ENCODE assay signal across 8 mouse cellular contexts in genomic region chr17:27716804-27717203, GRCm38 (mm10). TPM values are rescaled to one million over a fixed set of nuclear protein-coding genes. Genes with fewer than 3 reads are reported as not detected.
DNase-seq lines count a peak whose midpoint lies in the region; ATAC-seq lines count a peak whose summit lies in the region.

No protein-coding gene starts in this region.

- no peak for ATAC-seq in heart, embryonic 16.5 days (replicated peaks; ENCODE audit: extremely low read depth, insufficient read depth, low FRiP score)
- peak; percentile 70; the same call in 1 of the 2 replicates for ATAC-seq in forebrain, embryonic 15.5 days (replicated peaks)
- ATAC-seq in megakaryocyte-erythroid progenitor cell, adult 5-6 weeks (replicated peaks; ENCODE audit: low FRiP score, low TSS enrichment, poor library complexity, severe bottlenecking) = 0 out of 2 replicates have a peak, but pooled peaks have one; percentile 40

- H3K4me1 ChIP-seq in heart, embryonic 16.5 days (ENCODE audit: control insufficient read depth, insufficient read depth, low read length) = 0 out of 2 replicates have a peak, but pooled peaks cover 4% of the 10 kb centered on the region
- H3K4me1 ChIP-seq in forebrain, embryonic 15.5 days = peaks cover 10% of the 10 kb centered on the region; the same call in 1 of the 2 replicates

- 5% methylated on average over 16 of the region's 16 CpGs for WGBS in heart, embryonic 16.5 days
- WGBS in forebrain, embryonic 15.5 days = 3% methylated on average over 16 of the region's 16 CpGs

- H3K27me3 ChIP-seq in heart, embryonic 16.5 days (ENCODE audit: control insufficient read depth, insufficient read depth, low read length) = peaks cover 12% of the 10 kb centered on the region
- H3K27me3 ChIP-seq in forebrain, embryonic 15.5 days = 0 out of 2 replicates have a peak, but pooled peaks cover 4% of the 10 kb centered on the region

- no peak overlapping the region for H3K9ac ChIP-seq in heart, embryonic 16.5 days (ENCODE audit: low read length)
- no peak overlapping the region for H3K9ac ChIP-seq in forebrain, embryonic 15.5 days (replicated peaks)

- H3K36me3 ChIP-seq in heart, embryonic 16.5 days (ENCODE audit: control insufficient read depth, insufficient read depth) = no peaks in the 10 kb centered on the region
- H3K36me3 ChIP-seq in forebrain, embryonic 15.5 days = no peaks in the 10 kb centered on the region

- DNase-seq in heart, adult 11 months = no peak
- peak; percentile 71 to 74 for DNase-seq in kidney, postnatal 25 days
- DNase-seq in spleen, postnatal 10 days (ENCODE audit: low spot score in 2 of 2) = no peak
- DNase-seq in left cerebral cortex, adult 9 months (ENCODE audit: low spot score in 2 of 2) = no peak
- DNase-seq in left cerebral cortex, postnatal 14 days (ENCODE audit: low spot score in 2 of 2) = no peak

- no peak overlapping the region for H3K27ac ChIP-seq in heart, embryonic 16.5 days (ENCODE audit: low read length)
- H3K27ac ChIP-seq in forebrain, embryonic 15.5 days (replicated peaks) = no peak overlapping the region

- H3K4me2 ChIP-seq in heart, embryonic 16.5 days (ENCODE audit: low read depth, low read length) = peak overlapping the region; percentile 52
- peak overlapping the region; percentile 31 for H3K4me2 ChIP-seq in forebrain, embryonic 15.5 days (replicated peaks)

- peak overlapping the region; percentile 31 for H3K4me3 ChIP-seq in heart, embryonic 16.5 days (ENCODE audit: low read length)
- peak overlapping the region; percentile 17 for H3K4me3 ChIP-seq in forebrain, embryonic 15.5 days

- H3K9me3 ChIP-seq in heart, embryonic 16.5 days (replicated peaks; ENCODE audit: control insufficient read depth, low read length) = no peaks in the 10 kb centered on the region
- no peaks in the 10 kb centered on the region for H3K9me3 ChIP-seq in forebrain, embryonic 15.5 days

- intact Hi-C loops in left cerebral cortex, postnatal 14 days (cut with DNase I) = loop anchor here (5.0 kb wide), 1 partner anchor 45 kb away; no protein-coding TSS in a partner anchor

RNA-seq across cellular contexts. Expression of gene Spdef, which starts 12.0 kb away (rescaled TPM):
- 0.39 and 0.61 TPM in 2 replicates for polyA plus RNA-seq in heart, embryonic 16.5 days (2015; fragmentation: Nextera tagmentation; extraction: Ambion mirVana)
- 0.49 and 0.51 TPM in 2 replicates for polyA plus RNA-seq in forebrain, embryonic 15.5 days (2015; fragmentation: Nextera tagmentation; extraction: Ambion mirVana)
- not detected in 2 replicates for total RNA-seq in megakaryocyte-erythroid progenitor cell, adult 5-6 weeks (2014; fragmentation: Nextera tagmentation)
- not detected in 2 replicates for total RNA-seq in megakaryocyte-erythroid progenitor cell, adult 5-6 weeks (2017)
- under 1 TPM; 0.42 to 0.57 TPM for total RNA-seq in left cerebral cortex, postnatal 14 days (2021)

Comparison
In these comparisons a context has a peak if more than half of its experiments do, and no peak if none do; other contexts are left out.
1. DNase-seq: peak in kidney, postnatal 25 days (2 of 2); none in heart, adult 11 months (single experiment), spleen, postnatal 10 days (0 of 2), left cerebral cortex, adult 9 months (0 of 2) and left cerebral cortex, postnatal 14 days (0 of 2).